Mouse (Mus musculus) intestine, embryonic 14.5 days (tissue): ENCODE measurements around the gene Apoa5. TPM values are rescaled to one million over a fixed set of nuclear protein-coding genes. Genes with fewer than 3 reads are reported as not detected.
"Not testable (repeated sequence)": the region's sequence is repeated elsewhere in the genome, so short reads cannot be mapped to it uniquely, and the experiment has no call there.

Experiments used
- ATAC-seq: fragments of 200-750 bp; cut with Nextera tagmentation; replicated peaks from 2 replicates; pipeline ENCODE4 v1.8.0; 2017; ENCODE audit warnings: low read depth, moderate number of reproducible peaks, moderate TSS enrichment, moderate library complexity; ENCODE audit not compliant: low FRiP score, low TSS enrichment
- DNase-seq: peaks from one replicate; pipeline ENCODE4 v3.0.0-alpha.2; 2018; ENCODE audit warnings: low spot score
- H3K27ac ChIP-seq: fragments of 300-500 bp; sonication (generic); 2 replicates; pipeline ENCODE4 v1.5.1; 2014; ENCODE audit warnings: low read depth, mild to moderate bottlenecking, control low read depth
- H3K27me3 ChIP-seq: fragments of 300-500 bp; sonication (generic); replicated peaks from 2 replicates; pipeline ENCODE4 v1.6.1; 2014; ENCODE audit warnings: low read length, control low read depth; ENCODE audit not compliant: control insufficient read depth, insufficient read depth
- H3K36me3 ChIP-seq: fragments of 300-500 bp; sonication (generic); 2 replicates; pipeline ENCODE4 v1.6.1; 2014; ENCODE audit warnings: low read length, control low read depth; ENCODE audit not compliant: control insufficient read depth, insufficient read depth
- H3K4me1 ChIP-seq: fragments of 300-500 bp; sonication (generic); replicated peaks from 2 replicates; pipeline ENCODE4 v1.6.1; 2014; ENCODE audit warnings: low read length, control low read depth, mixed read lengths; ENCODE audit not compliant: control insufficient read depth, insufficient read depth
- H3K4me2 ChIP-seq: fragments of 300-500 bp; sonication (generic); 2 replicates; pipeline ENCODE4 v1.6.1; 2014; ENCODE audit warnings: low read length
- H3K4me3 ChIP-seq: fragments of 300-500 bp; sonication (generic); 2 replicates; pipeline ENCODE4 v1.5.1; 2014; ENCODE audit warnings: low read depth, low read length, control low read depth, mixed read lengths
- H3K9ac ChIP-seq: fragments of 300-500 bp; sonication (generic); 2 replicates; pipeline ENCODE4 v1.6.1; 2014; ENCODE audit warnings: mild to moderate bottlenecking, low read length
- H3K9me3 ChIP-seq: fragments of 300-500 bp; sonication (generic); 2 replicates; pipeline ENCODE4 v1.6.1; 2016; ENCODE audit warnings: low read length, control low read depth; ENCODE audit not compliant: control insufficient read depth
- WGBS: fragments of 180-500 bp; shearing (Covaris S2); extraction: QIAGEN DNeasy Blood & Tissue Kit; methylation state at CpG from one replicate; pipeline ENCODE4 v1.1.7; 2014; 5-methylcytosine and 5-hydroxymethylcytosine counted together
- polyA plus RNA-seq: library from polyadenylated mRNA; unstranded; fragments of >200 nt; fragmentation: Nextera tagmentation; extraction: Ambion mirVana; gene quantifications from 2 replicates; pipeline ENCODE4 v1.2.1, GENCODE M21; 2014

Gene Apoa5
- polyA plus RNA-seq, 1 experiment from 2014 or later, result not detected

DNA sequence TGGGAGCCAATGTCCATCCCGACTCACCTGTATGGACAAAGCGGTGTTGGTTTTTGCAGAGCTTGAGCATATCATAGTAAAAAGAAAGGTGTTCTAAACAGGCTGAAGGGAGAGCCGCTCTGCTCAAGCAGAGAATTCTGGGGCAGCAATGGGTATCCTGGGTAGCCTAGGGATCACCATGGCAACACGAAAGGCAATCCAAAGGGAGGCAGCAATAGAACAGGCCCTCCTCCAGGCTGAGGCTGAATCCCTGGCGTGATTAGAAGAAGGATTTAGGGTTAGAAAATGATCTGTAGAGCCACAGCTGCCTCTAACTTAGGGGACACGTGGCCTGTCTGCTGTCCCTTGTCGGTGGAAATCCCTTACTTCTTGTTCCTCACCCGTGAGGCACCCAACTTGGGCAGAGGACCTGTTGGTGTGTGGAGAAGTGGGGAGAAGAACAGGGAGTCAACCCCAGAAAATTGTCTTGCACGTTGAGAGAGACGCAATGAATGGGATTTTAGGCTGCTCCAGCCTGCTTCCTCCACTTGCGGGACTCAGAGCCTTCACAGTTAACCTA lies 47.5 kb downstream of the Apoa5 start:
- Histone ChIP-seq H3K4me2 (no peak overlapping the region), H3K27ac (no peak overlapping the region), H3K36me3 (no peaks in the 10 kb centered on the region), H3K27me3 (no peaks in the 10 kb centered on the region), H3K9ac (no peak overlapping the region), H3K4me1 (no peaks in the 10 kb centered on the region), H3K4me3 (no peak overlapping the region), H3K9me3 (0 out of 2 replicates have a peak, but pooled peaks cover 4% of the 10 kb centered on the region)
- no peak for ATAC-seq
- DNase-seq, result no peak
- WGBS, result 59% methylated on average over 11 of the region's 11 CpGs

DNA sequence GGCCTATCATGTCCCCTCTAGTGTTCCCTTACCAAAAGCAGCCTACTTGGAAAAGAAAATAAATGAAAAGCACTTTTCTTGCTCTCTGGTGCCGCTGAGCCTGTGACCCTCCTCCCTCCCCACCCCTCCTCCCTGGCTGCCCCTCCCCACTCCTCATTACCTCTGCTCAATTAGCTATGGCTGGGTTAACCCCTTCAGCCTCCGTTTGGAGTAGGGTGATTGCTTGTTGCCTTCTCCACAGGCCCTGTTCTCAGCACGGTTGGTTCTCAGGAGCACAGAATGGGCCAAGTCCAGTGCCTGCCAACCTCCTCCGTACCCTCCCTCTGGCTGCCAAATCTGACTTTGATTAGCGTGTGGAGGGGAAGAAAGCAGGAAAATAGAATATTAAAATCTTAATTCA lies 48.0 kb downstream of the Apoa5 start:
- Histone ChIP-seq H3K9ac (no peak overlapping the region), H3K9me3 (0 out of 2 replicates have a peak, but pooled peaks cover 4% of the 10 kb centered on the region), H3K27me3 (no peaks in the 10 kb centered on the region), H3K4me2 (no peak overlapping the region), H3K4me1 (no peaks in the 10 kb centered on the region), H3K4me3 (no peak overlapping the region), H3K36me3 (no peaks in the 10 kb centered on the region), H3K27ac (no peak overlapping the region)
- DNase-seq, result no peak
- 41% methylated on average over 5 of the region's 5 CpGs for WGBS
- no peak for ATAC-seq

DNA sequence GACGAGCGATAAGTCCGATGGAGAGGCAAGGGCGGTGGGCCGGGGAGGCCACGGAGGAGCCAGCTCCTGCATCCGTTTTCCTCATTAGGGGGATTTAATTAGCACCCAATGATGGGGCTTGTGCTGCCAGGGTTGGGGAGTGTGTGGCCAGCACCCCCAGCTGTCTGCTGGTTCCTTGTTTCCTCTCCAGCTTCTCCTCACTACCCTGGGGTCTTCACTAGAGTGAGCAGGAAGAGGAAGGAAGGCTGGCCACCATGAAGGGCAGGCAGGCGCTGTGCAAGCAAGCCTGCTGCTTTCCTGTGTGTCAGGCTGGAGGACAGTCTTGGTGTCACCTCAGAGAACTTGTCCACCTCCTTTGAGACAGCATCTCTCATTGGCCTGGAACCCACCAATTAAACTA lies 48.5 kb downstream of the Apoa5 start:
- H3K9ac ChIP-seq, result no peak overlapping the region
- H3K36me3 ChIP-seq, result no peaks in the 10 kb centered on the region
- 61% methylated on average over 8 of the region's 8 CpGs for WGBS
- H3K4me1 ChIP-seq, result no peaks in the 10 kb centered on the region
- no peaks in the 10 kb centered on the region for H3K27me3 ChIP-seq
- H3K4me2 ChIP-seq, result no peak overlapping the region
- no peak overlapping the region for H3K4me3 ChIP-seq
- DNase-seq, result no peak
- 0 out of 2 replicates have a peak, but pooled peaks cover 4% of the 10 kb centered on the region for H3K9me3 ChIP-seq
- no peak for ATAC-seq
- no peak overlapping the region for H3K27ac ChIP-seq

DNA sequence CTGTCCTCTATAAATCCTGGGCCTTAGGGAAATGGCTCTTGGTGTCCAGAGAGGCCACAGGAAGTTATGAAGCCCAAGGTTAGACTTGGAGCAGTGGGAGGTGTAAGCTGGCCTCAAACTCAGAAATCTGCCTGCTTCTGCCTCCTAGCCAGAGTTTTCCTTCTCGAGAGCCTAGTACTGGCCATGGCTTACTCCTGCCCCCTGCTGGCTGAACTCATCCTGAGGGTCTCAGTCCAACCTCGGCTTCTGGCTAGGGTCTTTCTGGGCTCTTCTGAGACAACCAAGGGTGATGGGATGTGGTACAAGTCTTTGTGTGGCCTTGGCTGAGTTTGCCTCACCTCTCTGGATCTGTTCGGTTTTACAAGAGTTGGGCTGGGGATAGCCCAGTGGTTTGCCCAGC lies 49.5 kb downstream of the Apoa5 start:
- Histone ChIP-seq H3K27me3 (no peaks in the 10 kb centered on the region), H3K36me3 (no peaks in the 10 kb centered on the region)

DNA sequence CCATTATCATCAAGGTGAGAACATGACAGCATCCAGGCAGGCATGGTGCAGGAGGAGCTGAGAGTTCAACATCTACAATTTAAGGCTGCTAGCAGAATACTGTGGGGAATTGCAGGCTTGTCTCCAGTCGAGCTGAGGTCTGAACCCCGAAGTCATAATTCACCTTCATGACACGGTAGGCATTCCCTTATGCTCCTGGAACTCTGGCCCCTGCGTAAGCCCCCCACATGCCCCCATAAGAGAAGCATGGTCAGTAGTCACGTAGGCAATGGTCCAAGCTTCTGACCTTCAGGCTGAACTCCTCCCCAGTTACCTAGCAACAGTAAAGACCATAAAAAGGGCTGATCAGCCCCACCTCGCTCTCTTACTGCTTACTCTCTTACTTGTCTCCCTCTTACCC lies 51.5 kb downstream of the Apoa5 start, which contains the start of gene 4931429L15Rik:
Gene 4931429L15Rik, minus strand, starts transcription at position 101 of the 400 bp plus-strand sequence.
- not testable (repeated sequence) for H3K27ac ChIP-seq, DNase-seq, H3K9ac ChIP-seq, H3K9me3 ChIP-seq, H3K4me1 ChIP-seq, H3K4me2 ChIP-seq, ATAC-seq, H3K36me3 ChIP-seq, H3K27me3 ChIP-seq, H3K4me3 ChIP-seq
- WGBS, result 77% methylated on average over 6 of the region's 6 CpGs

More for the DNA sequence above, 49.5 kb downstream of the Apoa5 start:
- H3K27ac ChIP-seq, result no peak overlapping the region
- DNase-seq, result no peak
- H3K9me3 ChIP-seq, result 0 out of 2 replicates have a peak, but pooled peaks cover 4% of the 10 kb centered on the region
- no peak overlapping the region for H3K4me3 ChIP-seq
- H3K9ac ChIP-seq, result no peak overlapping the region
- no peak overlapping the region for H3K4me2 ChIP-seq
- no peaks in the 10 kb centered on the region for H3K4me1 ChIP-seq
- 91% methylated on average over 3 of the region's 3 CpGs for WGBS
- no peak for ATAC-seq

DNA sequence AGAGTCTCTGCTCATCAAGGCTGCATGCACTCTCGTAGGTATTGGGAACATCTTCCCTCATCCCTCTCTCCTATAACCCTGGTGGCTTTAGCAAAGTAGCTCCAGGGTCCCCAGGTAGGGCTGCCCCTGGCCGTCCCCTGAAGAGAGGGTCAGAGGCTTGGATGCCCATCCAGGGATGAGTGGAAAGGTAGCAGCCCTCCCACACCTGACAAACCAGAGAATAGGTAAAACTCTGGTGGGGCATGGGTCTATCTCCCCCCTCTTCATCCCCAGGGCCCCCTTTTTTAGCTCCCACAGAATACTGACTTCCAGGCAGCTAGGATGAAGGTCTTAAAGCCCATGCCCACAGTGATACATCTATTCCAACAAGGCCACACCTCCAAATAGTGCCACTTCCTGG lies 52.0 kb downstream of the Apoa5 start:
- no peak for ATAC-seq
- Histone ChIP-seq H3K27ac (no peak overlapping the region), H3K9ac (no peak overlapping the region), H3K9me3 (0 out of 2 replicates have a peak, but pooled peaks cover 4% of the 10 kb centered on the region), H3K27me3 (no peaks in the 10 kb centered on the region), H3K36me3 (no peaks in the 10 kb centered on the region), H3K4me2 (no peak overlapping the region), H3K4me1 (no peaks in the 10 kb centered on the region), H3K4me3 (no peak overlapping the region)
- WGBS, result 93% methylated on average over 2 of the region's 2 CpGs
- no peak for DNase-seq

Other genes with a start within 250 kb of the Apoa5 start
- gene Apoa1, start 40.1 kb upstream of the Apoa5 start, polyA plus RNA-seq, result 204 and 281 TPM in 2 replicates
- 6.8 and 12.2 TPM in 2 replicates for gene Apoc3, start 33.0 kb upstream of the Apoa5 start, polyA plus RNA-seq
- gene Apoa4, start 27.9 kb upstream of the Apoa5 start, polyA plus RNA-seq, result 6.9 and 12.3 TPM in 2 replicates
- 68.3 and 70.2 TPM in 2 replicates for gene Zpr1, start 4.4 kb downstream of the Apoa5 start, polyA plus RNA-seq
- gene Bud13, start 14.4 kb downstream of the Apoa5 start, polyA plus RNA-seq, result 25.1 and 25.2 TPM in 2 replicates
- gene 4931429L15Rik, start 51.4 kb downstream of the Apoa5 start, polyA plus RNA-seq, result not detected in 2 replicates